Mouse (Mus musculus): ENCODE results near the gene Ssbp3.

GRCm38 (mm10) chr4:106911951-106912688, 1.6 kb downstream of the Ssbp3 start:
- TF ChIP-seq CTCF (conservative IDR thresholded peaks at IDR 0.05; ENCODE audit: low read length): no peak
- no peak for TF ChIP-seq POU5F1 (IDR thresholded peaks at IDR 0.05; ENCODE audit: borderline replicate concordance, low read length)
- no peak for TF ChIP-seq NANOG (IDR thresholded peaks at IDR 0.05; ENCODE audit: borderline replicate concordance, low read length)

All from E14TG2a.4 (cell line).